Mouse (Mus musculus): Measurements from ENCODE around the gene Rasgrf2.

Gene Rasgrf2

DNA sequence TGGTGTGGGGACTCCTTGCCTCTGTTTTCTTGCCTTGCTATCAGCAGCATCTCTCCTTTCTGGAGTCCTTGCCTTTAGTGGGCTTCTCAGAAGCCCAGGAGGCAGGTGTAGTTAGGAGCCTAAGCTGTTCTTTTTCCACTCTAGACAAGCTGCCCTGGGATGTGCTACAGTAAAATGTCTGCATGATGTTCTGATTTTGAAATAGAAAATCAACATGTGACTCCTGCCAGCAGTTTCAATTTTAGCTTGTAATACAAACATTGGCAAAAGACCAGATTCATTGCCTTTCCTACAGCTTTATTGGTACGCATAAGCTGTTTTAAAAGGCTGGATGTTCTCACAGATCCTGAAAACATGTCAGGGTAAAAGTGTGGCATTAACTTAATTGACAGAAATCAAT lies 176.3 kb downstream of the Rasgrf2 start:
- no peak for DNase-seq (ENCODE audit: low spot score)

DNA sequence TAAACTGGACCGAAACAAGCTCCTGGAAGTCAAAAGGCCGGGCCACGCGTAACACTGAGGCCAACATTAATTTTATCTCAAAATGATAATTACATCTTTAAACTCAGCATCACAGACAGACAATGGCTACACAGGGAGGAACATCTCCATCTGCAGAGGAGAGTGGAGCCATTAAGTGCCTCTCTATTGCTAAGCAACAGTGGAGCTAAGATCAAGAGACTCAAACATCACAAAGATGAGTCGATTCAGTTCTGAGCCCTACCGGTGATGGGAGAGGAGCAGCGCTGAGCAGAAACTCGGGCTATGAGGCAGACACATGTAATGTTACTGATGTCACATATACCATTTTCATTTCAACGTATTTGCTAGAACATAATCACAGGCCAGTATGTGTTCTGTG lies 191.3 kb downstream of the Rasgrf2 start:
- DNase-seq (ENCODE audit: low spot score) = no peak

DNA sequence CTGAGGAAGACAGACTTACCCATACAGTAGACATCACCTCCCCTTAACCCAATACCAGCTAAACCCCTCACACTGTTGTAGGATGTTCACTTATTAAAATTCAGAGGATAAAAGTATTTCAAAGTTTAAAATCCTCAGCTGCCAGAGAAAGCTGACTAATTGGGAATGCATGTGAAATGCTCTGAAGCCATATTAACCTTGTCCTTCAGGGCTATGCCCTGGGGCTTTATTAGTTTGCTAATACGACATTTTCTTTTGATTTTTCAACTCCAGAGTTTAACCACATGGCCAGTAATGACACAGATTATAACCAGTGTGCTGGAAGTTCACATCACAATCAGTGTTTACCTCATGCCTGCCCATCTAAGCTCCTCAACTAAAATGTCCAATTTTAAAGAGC lies 192.6 kb downstream of the Rasgrf2 start:
- DNase-seq (ENCODE audit: low spot score) = no peak

DNA sequence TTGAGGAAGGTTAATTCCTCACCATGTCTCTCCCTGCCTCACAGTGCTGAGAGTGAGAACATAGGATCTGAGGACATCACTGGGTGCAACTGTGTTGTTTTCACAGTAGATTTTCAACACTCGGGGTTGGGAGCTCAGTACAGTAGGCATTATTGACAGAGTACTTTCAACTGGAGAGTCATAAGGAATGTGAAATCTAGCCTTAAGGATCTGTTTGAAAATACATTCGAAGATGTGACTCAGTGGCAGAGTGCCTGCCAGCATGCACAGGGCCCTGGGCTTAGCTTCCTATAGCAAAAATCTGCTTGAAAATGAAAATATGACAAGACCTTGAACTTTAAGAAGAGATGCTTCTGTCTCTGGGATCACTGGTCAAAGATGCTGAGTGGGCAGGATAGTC lies 194.2 kb downstream of the Rasgrf2 start:
- no peak for DNase-seq (ENCODE audit: low spot score)

DNA sequence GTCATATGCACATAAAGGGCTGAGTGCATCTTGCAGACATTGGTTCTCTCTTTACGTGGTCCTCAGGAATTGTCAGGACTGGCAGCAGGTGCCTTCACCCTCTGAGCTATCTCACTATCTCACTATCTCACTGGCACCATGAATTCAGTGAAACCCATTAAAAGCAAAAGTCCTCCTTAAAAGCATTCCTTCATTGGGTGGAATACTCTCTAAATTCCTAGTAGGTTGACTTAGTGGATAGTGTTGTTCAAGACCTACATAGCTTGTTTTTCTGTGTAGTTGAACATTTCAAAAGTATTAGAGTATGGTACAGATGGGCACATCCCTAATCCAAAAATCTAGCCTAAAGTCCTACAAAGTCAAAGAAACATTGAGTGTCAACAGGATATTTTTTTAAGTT lies 199.3 kb downstream of the Rasgrf2 start:
- no peak for DNase-seq (ENCODE audit: low spot score)

DNA sequence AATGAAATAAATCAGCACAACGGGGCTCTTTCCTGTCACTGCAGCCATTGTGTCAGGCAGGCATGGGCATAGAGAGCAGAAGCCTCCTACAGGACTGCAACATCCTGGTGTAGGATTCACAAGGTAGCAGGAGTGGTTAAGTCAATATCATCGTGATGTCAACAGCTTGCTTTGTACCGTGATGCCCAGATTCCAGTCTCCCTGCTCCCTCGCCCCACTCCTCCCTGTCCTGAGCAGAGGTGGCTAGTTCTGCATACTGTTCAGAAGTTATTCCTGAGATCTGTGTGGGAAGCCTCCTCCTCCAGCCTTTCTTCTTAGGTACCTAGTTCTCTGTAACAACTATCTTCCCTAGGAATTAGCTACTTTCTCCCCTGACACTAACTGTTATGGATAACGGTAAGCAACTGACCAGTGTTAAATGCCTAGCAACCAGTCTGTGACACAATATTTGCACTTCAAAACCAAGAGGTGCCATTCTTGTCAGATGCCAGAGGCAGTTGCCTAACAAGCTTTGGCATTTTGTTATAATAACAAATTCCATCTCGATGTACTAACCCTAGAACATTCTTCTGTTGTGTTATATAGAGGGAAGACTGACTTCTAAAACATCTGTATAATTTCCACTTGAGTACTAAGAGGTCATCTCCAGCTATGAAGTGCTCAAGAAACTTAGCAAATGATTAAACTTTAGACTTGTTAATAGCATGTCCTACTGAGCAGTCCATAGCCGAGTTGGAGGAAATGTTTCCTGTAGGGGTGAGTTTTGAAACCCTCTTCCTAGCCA lies 201.3 kb downstream of the Rasgrf2 start:
- no peak for DNase-seq (ENCODE audit: low spot score)

DNA sequence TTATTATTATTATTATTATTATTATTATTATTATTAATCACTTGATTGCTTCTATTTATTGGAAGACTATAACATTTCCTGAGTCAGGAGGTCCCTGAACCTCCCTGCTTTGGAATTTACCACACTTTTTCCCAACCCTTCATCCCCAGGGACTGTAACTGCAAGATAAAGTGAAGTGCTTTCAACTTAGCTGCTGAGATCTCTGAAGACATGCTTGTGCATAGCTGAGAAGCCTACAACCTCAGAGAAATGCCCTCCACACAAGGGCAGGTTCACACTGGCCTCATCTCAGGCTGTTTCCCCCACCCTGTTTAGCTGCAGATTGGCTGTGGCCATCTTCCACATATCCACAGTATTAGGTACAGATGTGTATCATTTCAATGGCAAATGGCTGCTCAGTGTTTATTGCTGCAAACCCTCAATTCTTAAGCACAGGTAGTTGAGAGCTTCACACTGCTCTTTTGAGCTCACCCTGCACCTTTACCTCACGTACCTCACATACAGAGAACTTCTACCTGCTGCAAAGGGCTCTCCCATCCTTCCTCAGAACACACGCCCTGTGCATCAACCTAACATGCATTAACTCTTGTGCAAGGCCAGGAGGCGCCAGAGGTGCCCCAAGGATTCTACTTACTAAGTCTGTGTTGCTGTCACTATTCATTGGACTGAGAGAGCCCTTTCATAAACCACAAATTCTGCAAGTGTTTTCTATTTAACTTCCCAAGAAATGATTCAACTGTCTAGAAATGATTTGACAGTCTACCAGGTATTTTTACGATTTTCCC lies 202.7 kb downstream of the Rasgrf2 start:
- DNase-seq (ENCODE audit: low spot score) = no peak

DNA sequence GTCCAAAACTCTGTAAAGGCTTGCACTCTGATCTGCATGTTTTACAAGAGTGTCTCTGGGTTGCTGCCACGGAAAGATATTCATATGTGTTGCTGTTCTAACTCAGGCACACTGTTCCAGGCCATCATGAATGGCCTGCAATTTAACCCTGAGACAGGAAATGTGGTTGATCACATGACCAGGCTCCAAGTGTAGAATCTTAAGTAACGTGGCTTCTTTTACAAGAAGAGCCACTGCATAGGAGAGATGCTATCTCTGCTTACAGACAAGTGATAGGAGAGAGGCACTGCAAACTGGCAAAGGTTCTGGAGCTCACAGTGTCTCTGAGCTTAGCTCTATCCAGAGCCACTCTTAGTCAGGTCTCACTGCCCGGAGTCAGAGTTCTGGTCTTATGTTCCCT lies 210.4 kb downstream of the Rasgrf2 start:
- no peak for DNase-seq (ENCODE audit: low spot score)

DNA sequence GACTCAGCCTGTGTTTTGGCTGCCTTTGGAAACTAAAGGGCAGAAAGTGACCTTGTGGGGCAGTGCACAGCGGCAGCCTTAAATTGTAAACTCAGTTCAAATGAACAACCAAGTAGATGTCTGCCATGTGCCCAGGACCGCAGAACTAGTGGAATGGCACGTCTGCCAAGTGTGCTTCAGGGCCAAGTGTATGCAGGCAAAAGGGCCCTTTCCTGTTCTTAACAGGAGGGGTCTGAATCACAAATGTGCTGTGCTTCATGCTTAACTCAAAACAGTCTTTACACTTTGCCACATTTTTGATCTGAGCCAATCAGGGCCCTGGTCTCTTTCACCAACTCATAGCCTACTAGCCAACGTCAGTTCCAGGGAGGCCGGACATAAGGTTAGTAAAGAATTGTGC lies 212.7 kb downstream of the Rasgrf2 start:
- DNase-seq (ENCODE audit: low spot score) = no peak

DNA sequence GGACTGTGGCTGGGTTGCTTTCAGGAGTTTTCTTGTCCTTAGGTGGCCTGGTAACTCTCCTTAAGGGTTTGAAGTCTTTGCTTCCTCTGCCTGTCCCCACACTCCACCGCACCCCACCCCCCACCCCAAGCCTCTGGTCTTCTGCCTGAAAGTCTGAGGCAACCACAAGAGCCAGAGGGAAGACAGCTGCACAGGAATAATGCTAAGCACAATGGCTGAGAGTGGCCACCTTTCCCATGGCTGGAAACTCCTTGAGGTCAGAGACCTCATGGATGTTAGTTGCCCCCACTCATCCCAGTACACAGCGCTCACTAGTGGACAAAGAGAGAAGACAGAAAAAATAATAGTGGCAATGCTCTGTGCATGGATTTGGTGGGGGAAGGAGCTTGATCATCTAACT lies 213.6 kb downstream of the Rasgrf2 start:
- DNase-seq (ENCODE audit: low spot score) = no peak

DNA sequence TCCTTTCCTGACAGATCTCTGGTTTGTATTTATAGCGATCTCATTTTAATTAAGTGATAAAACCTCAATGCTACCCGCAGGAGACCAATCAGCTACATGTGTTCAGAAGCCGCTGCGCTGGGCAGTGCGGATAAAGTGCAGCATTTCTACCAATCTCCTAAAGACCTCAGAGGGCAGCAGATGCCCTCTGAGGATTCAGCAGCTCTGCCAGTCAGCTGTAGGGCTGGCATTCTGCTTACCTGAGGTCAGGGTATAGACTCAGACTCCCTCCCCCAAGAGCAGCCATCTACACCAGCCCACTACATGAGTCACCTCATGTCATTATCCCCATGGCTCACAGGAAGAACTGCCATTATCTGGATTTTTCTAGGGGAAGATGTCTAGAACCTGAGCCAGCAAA lies 215.1 kb downstream of the Rasgrf2 start:
- no peak for DNase-seq (ENCODE audit: low spot score)

DNA sequence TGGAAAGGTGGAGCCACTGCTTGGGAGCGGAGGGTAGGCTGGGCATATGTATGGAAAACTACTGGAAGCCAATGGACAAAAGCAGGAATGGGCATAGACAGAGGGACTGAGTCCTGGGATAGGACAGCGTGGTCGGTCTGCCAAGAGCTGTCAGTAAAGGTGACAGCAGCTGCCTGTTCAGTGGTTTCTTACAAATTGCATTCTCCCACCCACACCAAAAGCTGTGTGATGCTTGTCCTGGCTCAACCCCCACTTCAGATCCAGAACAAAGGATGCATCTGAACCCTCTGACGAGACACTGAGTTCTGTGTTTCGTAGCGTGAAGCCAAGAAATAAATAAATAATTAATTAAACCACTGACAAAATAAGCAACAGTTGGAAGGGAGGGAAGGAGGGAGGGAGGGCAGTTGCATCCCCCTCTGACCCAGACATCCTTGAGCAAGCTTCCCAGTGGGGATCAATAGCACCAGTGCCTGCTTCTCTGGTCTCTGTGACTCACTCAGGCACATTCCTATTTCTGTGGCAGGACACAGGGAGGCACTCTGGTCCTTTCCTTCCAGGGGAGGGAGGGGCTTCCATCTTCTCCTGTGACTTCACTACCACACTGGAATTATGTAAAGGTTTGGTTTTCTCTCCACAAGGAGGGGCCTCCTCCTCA lies 215.7 kb downstream of the Rasgrf2 start:
- DNase-seq (ENCODE audit: low spot score) = no peak

DNA sequence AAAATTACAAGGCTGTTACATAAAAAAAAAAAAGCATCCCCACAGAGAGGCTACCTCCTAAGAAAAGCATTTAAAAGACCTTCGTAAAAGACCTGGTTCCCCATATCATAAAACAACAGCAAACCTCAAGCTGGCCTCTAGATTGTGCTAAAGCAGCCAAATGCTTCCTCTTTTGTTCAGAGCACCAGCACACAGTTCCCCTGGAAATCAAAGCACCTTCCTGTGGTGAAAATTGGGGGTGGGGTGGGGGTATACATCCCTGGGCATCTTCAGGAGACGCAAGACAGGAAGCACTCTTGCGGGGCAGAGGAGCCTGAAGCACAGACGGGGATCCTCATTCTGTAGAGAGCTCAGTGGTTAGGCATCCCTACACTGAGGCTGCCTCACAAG lies 216.3 kb downstream of the Rasgrf2 start:
- DNase-seq (ENCODE audit: low spot score) = no peak

DNA sequence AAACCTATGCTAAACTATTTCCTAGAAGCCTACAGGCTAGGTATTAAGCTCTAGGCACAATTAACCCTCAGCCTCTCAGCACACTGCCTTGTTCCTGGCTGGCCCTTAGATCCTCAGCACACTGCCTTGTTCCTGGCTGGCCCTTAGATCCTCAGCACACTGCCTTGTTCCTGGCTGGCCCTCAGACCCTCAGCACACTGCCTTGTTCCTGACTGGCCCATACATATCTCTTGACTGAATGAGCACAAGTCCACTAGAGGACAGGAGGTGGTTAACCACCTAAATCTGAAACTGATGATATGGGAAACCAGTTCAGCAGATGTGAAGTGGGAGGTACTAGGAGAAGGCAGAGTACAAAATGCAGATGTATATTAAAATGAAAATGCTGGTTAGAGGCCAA lies 219.8 kb downstream of the Rasgrf2 start:
- DNase-seq (ENCODE audit: low spot score) = no peak

DNA sequence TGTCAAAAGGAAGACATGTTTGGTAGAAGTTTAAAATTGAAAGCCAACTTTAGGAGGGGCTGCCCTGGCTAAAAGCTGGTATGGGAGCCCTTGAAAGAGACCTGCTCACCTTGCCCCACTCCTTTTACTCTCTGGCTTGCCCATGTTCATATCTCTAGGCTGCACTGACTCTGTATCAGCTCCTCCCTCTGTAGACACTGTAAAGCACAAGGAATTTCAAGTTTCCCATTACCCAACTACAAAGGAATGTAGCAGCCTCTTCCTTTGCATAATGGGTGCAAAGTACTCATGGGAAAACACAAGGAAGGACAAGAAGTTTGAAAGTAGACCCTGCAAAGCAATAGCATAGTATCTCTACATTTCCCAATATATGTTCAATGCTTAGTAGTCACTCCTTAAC lies 220.2 kb downstream of the Rasgrf2 start:
- no peak for DNase-seq (ENCODE audit: low spot score)

DNA sequence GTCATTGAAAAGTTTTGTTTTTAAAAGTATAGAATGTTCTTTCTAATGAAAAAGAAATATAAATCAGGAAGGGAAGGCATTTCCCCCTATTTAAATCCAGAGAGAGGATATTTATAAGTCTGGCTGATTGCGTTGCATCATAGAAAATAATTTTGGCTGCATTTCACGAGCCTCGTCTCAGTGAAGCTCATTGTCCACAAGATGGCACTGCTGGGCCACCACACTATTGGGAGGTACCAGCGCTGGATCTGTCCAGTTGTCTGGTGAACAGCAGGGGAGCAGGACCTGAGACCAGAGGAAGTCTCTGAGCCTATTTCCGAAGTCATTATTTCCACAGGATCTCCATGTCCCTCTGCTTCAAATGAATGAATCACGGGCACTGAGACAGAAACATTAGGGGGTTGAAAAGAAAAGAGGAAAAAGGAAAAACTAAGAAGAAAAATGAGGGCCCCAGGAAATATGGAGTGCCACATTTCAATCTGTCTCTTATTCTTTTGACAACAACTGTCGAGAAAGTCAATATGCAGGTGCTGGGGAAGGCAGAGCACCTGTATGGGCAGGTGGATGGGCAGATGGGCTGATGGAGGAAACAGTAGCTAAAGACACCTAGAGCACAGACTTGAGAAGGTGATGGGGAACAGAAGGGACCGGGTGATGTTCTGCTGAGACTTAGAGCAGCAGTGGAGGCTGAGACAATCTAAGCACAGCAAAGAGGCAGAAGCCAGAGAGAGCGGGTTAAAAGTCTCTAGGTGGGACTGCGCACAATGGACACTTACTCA lies 223.1 kb downstream of the Rasgrf2 start:
- DNase-seq (ENCODE audit: low spot score) = peak; percentile 52

DNA sequence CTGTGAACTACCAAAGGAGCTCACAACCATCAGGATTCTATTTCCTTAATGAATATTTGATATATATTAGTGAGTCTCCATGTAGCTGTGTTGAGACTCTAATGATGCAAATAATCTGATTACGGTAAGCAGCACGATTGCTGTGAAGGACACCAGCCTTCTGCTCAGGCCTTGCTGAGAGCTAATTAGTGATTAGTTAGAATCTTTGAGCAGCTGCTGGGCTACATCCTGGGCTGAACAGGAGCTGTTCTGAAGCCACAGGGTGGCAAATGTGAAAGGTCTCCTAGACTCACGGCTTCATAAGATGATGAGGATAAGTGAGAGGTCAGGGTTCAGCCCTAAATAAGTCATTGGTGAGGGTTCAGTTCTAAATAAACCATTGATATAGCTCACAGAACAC lies 225.1 kb downstream of the Rasgrf2 start:
- no peak for DNase-seq (ENCODE audit: low spot score)

DNA sequence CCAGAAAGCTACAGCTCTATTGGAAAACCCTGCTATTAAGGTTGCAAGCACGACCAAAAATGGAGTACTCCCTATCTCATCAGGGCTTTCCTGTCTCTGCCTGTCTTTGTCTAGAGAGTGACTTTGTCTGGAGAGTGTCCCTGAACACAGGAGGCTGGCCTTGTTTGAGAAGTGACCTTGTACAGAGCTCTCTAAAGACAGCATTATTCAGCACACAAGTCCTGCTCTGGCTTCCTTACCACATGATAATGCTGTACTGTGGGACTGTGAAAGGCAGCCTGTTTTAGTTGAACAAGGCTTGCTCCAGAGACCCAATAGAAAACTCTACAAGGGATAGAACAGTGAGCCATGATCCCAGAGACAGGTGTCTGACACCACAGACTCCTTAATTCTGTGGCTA lies 235.0 kb downstream of the Rasgrf2 start:
- DNase-seq (ENCODE audit: low spot score) = peak; percentile 8

DNA sequence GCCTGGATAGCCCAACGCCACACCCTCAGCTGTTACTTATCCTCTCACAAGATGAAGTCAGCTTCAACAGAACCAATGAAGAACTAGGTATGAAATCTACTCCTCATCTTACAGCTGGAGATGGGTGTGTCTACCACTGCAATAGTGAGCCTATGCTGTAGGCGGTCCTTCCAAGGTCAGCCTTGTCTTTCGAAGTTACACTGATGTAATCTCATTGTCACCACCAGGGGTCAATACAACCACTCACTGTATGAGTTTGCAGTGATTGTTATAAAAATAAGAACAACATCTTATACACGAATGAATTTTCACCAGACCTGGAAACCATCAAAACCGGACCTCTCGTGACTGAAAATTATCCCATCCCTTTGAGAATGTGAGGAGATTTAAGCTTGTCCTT lies 238.3 kb downstream of the Rasgrf2 start:
- DNase-seq (ENCODE audit: low spot score) = no peak

DNA sequence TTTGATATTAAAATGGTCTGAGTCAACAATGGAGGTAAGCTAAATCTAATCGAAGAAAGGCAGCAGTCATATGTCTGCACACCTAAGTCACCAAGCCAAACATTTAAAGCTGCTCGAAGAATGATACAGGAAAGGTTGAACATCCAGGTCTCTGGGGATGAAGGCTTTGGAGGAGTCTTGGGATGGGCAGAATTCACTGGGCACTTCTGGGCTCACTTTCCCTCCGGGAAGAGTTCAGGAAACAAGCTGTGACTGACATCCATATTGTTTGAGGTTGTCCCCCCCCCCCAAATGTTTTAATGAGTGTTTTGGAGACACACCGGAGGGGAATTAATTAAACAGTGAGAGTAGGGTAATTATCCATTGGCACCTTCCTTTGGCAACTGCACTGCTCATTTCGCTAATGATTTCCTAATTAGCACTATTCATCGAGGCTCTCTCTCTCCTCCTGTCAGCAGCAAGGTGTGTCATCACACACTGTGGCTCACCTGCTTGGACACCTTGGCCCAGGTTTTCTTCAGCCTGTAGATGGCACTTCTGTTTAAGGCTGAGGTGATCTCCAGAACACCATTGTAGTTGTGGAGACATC lies 241.3 kb downstream of the Rasgrf2 start:
- no peak for DNase-seq (ENCODE audit: low spot score)

DNA sequence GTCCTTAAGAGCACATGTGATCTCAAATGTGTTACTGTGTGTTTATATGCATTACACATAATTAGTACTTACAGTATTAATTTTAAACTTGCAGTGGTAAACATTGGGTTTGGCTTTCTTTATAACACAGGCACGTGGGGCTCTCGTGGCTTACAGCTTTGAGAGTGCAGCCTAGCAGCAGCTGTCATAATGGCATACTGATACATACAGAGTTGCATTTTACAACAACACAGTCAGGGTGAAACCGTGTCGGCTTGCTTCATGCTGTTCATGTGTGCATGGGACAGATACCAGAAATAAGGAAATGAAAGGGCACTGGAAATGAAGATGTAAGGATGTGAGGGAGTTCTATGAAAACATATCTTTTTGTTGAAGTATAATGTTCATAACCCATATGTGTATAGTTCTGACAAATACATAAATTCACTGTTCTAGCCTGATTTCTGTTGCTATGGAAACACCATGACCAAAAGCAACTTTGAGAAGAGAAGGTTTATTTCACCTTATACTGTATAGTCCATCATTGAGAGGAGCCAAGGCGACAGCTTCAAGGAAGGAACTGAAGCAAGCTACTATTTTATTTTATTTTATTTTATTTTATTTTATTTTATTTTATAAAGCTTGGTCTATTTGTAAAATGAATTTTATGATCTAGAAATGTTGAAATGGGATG lies 246.6 kb downstream of the Rasgrf2 start:
- DNase-seq (ENCODE audit: low spot score) = no peak
